Mouse (Mus musculus) lung, adult 2 months (tissue): Measurements from ENCODE around the gene Crip1.

ENCODE experiments used
- CTCF ChIP-seq: fragments of 200-500 bp; IDR thresholded peaks from 2 replicates; pipeline ENCODE4 v1.5.1; 2011; ENCODE audit warnings: mild to moderate bottlenecking, low read length, control low read depth; ENCODE audit not compliant: insufficient read depth
- POLR2A ChIP-seq: fragments of 200-500 bp; IDR thresholded peaks from 2 replicates; pipeline ENCODE4 v1.6.1; 2011; ENCODE audit warnings: low read depth, mild to moderate bottlenecking, control low read depth, low read length, borderline replicate concordance; ENCODE audit errors: extremely low read depth

- no peak for TF ChIP-seq CTCF
- peak; percentile 66 for TF ChIP-seq POLR2A
Observed at GRCm38 (mm10) chr12:113142021-113142975, 3.8 kb upstream of the Crip1 start.
